Mouse (Mus musculus) testis, adult 2 months (tissue): ENCODE results near the gene Habp2.

Experiments
- CTCF ChIP-seq: fragments of 200-500 bp; IDR thresholded peaks from 2 replicates; pipeline ENCODE4 v1.5.1; 2012; ENCODE audit warnings: low read depth, mild to moderate bottlenecking, inconsistent platforms, low read length, moderate library complexity; ENCODE audit not compliant: control insufficient read depth, insufficient read depth, insufficient replicate concordance
- POLR2A ChIP-seq: fragments of 200-500 bp; IDR thresholded peaks from 2 replicates; pipeline ENCODE4 v1.6.1; 2012; ENCODE audit warnings: low read depth, mild to moderate bottlenecking, inconsistent platforms, low read length, moderate library complexity; ENCODE audit not compliant: control insufficient read depth

DNA sequence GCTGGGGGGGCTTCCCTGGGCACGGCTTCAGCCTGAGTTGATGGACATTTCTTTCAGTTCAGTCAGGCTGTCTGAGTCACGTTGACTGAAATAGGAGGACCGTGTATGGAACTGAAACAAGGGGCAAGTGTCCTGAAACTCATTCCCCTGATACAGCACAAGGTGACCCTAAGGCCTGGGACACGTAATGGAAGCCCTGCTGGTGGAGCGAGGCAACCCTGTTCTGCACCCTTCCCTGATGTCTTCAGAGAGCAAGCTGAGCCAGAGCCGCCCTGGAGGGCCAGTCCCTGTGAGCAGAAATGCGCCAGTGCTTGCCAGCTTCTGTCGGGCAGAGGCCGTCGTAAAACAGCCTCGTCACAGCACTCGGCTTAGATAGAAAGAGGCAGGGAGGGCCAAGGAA is 49.9 kb downstream of the Habp2 start:
- TF ChIP-seq CTCF (no peak), POLR2A (no peak)
